Mouse (Mus musculus) layer of hippocampus, postnatal 25 days (tissue): Measurements from ENCODE around the gene Capn9. TPM values are rescaled to one million over a fixed set of nuclear protein-coding genes. Genes with fewer than 3 reads are reported as not detected.
A peak's percentile ranks its signal among the peaks of the same experiment; 100 is the strongest.

Experiments used
- DNase-seq, 2 experiments: peaks; one replicate each; pipeline ENCODE4 v3.0.0; 2022; ENCODE audit warnings: mixed read lengths in 2 of 2, low spot score in 1 of 2; ENCODE audit errors: extremely low spot score in 1 of 2
- total RNA-seq, 2 experiments: library from RNA; stranded (reverse); gene quantifications; 2 replicates each; pipeline ENCODE4 v1.2.3; 2021

The Capn9 gene
- total RNA-seq: under 1 TPM; 0.17 to 0.40 TPM

GRCm38 (mm10) chr8:124575811-124576210, at the start of gene Capn9:
Gene Capn9 (plus strand): TSS chr8:124576111.
- no peak for DNase-seq

DNA sequence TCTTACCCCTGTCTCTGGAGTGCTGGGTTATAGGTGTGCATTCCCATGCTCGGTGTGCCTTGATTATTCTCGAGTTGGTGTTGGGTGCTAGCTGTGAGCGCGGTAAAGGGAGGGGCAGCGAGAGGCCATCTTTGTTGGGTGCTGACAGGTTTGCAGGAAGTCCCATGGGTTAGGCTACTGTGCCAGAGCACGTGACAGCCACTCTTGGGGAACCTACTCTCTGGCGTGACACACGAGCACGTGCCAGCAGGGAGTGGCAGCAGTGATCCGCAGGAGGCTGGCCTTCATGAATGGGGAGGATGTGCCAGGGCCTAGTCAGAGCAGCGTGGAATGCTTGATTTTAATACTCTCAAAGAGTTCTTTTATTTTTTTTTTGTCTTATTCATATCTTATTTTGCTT, 49.6 kb upstream of the Capn9 start:
- no peak for DNase-seq

DNA sequence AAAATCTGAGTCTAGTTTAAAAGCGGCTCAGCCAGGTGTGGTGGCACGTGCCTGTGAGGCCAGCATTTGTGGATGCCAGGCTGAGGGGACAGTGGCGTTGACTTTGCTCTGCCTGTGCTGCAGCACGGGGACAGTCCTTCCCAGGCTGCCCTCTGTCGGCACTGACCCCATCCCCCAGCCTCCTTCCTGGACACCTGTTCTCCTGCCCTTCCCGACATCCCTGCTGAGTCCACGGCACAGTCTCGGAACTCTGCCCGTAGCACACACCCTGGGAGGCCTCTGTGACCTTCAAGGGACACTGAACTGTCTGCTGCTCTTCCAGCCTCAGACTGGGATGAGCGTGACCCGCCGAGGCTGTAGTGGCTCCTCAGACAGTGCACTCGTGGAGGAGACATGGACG, 45.8 kb upstream of the Capn9 start:
- DNase-seq: no peak

GRCm38 (mm10) chr8:124530556-124530955, 45.4 kb upstream of the Capn9 start:
- no peak for DNase-seq

GRCm38 (mm10) chr8:124530996-124531395, 44.9 kb upstream of the Capn9 start:
- DNase-seq: no peak

- no peak for DNase-seq
Measured at GRCm38 (mm10) chr8:124532626-124533025, 43.3 kb upstream of the Capn9 start.

DNA sequence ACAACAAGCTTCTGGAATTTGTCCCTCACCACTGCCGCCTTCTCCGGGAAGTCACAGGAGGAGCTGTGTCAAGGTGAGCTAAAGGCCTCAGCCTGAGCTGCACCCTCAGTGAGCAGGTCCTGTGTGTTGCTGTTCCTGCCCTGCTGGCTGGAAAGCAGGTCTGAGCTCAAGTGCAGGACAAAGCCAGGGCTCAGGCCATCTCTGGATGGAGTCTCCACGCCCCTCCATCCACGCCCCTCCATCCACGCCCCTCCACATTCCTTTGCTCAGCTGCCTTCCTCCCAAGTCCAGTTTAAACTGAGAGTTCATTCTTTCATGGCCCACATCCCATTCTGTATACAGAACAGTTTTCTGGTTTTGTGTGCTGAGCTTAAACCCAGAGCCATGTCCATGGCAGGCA, 40.5 kb upstream of the Capn9 start:
- no peak for DNase-seq

- DNase-seq: no peak
Measured at GRCm38 (mm10) chr8:124540906-124541305, 35.0 kb upstream of the Capn9 start.

DNA sequence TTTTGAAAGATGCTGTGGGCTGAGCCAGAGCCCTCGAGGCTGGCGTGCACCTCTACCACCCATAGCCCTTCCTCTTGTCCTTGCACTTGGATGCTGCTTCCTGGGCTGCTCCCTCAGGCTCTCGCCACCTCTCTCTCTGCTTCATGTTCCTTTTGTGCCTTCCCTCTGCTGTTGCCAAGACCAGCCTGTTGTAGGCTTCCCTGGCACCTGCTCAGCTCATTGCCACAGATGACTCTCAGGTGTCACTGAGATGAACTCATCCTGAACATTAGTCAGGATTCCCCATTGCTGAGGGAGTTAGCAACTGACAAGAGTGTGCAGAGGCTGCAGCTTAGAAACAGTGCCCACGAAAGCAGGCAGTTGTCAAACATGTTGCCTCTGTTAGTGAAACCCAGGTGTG, 33.9 kb upstream of the Capn9 start:
- DNase-seq: no peak

DNA sequence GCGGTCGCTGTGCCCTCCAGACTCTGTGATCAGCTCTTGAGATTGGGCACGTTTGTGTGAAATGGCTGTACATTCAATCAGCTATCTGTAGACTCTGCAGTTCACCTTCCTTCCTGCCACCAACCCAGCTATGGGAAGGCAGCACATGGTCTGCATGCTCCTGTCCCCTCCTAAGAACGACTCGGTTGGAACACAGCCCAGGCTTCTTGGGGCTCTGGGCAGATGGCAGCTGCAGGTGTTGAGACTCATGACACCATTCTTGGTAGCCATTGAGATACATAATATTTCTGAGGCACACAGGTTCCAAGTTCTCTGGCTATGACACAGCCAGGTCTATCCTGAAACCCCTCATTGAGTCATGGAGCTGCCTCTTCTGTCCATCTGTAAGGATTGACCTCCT, 32.6 kb upstream of the Capn9 start:
- no peak for DNase-seq

DNA sequence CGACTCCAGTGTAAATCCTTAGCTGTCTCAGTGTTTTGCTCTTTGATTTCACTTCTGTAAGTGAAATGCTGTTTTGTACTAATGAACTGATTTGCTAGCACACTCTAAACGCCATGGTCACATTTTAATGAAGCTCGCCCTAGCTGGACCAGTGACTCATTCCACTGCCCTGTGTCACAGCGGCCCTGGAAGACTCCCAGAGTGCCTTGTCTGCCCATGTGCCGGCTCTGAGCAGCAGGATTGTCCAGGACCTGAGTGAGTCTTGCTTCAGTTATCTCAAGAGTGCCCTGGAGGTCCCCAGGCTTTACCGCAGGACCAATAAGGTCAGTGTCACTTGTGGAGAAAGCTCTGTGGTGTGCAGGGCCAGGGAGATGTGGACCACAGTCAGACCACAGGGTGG, 29.5 kb upstream of the Capn9 start:
- DNase-seq: no peak

GRCm38 (mm10) chr8:124546815-124547214, 29.1 kb upstream of the Capn9 start:
- no peak for DNase-seq

DNA sequence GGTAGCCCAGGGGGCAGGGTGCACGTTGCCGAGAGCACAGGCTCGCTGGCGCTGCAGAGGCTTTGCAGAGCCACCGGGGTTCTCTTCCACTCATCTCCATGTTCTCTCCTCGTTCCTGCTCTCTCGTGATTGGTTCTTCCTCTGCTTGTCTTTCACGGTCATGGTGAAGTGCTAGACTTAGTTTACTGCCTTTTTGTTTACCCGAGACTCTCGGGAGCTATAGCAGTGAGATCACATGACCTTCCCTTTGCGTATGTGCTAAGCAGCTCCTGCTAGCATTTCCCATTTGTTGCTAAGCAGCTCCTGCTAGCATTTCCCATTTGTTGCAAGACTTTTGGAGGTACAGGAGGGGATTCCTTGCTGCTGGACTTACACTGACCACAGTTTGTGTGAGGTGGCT, 28.6 kb upstream of the Capn9 start:
- no peak for DNase-seq

GRCm38 (mm10) chr8:124548187-124548586, 27.7 kb upstream of the Capn9 start:
- DNase-seq: no peak

DNA sequence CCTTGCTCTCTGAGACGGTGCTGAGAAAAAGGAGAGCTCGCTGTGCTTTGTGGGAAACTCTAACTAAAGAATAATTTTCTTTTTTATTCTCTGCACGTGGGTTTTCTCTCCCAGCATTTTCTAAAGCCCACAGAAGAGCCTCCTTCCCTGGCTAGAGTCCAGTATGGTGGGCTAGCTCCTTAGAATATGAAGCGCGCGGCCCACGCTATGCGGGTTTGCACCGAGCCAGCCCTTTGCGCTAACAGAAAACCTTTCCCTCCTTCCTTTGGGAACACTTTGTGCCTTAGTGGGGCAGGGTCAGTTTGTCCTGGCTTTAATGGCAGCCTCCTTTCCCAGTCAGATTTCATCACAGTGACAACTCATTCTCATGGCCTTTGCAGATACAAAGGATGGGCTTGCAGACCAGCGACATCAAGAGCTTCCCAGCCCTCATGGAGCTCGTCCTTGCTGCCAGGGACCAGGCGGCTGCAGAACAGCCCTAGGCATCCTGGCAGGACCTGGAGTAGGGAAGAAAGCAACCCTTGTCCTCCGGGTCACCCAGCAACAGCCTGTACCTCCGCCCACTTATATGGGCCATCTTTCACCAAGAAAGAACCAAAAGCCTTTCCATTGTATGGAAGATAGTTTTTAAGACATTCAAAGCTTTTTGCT, 24.8 kb upstream of the Capn9 start:
- DNase-seq: no peak

DNA sequence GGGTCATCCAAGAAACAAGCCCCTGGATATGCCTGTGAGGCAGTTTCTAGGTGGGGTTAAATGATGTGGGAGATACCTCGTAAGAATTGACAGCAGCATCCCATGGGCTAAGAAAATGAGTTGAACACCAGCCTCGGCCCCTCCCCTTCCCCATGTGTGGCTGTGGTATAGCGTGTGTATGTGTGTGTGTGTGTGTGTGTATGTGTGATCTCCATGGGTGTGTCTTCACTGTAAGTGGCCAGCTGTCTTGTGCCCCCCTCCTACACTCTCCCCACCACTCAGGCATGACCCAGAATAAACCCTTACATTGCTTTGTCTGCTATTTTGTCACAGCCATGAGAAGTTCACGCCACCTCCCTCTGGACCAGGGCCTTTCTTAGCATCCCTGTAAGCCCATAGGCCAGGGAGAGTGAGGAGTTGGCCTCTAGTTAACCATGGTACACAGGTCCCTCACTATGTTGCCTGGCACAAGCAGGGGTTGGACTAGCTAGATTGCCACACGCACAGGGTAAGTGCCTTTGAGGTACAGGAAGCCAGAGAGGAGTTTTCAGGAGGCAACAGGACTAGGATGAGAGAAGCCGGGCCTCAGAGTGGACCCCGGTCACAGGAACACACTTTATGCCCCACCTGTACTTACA, 20.7 kb upstream of the Capn9 start:
- no peak for DNase-seq

DNA sequence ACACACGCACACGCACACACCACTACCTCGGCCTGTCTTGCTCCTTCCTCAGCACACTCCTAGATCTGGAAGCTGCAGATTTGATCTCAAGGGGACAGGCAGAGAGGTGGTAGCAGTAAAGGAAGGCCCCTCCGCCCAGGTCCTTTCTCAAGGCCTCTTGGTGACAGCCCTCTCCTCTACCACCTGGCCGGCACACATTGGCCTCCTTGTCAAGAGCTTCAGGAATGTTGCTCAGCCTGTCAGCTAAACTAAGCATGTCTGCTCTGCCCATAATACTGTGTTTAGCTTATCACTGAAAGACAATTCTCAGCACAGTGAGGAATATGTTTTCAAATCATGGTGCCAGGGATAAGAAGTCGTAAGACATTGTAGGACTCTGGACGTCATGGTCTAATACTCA, 19.7 kb upstream of the Capn9 start:
- no peak for DNase-seq

DNA sequence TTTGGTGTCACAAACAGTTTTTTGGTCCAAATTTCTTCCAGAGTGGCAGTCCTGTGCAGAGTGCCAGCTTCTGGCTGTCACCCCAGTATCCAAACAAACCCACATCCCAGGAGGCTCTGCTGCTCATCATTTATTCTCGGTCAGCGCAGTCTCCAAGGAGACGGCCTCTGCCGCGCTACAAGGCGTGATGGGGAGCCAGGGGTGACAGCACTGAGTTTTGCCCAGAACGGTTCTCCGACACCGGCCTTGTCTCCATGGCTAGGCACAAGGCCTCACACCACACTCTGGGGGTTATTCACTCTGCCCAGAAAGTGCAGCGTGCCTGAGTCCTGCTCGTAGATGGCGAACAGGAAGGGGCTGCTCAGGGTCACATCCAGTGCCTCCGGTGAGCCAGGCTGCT, 19.3 kb upstream of the Capn9 start:
- peak; percentile 42 to 48 for DNase-seq

- no peak for DNase-seq
Measured at GRCm38 (mm10) chr8:124557476-124557875, 18.4 kb upstream of the Capn9 start.

DNA sequence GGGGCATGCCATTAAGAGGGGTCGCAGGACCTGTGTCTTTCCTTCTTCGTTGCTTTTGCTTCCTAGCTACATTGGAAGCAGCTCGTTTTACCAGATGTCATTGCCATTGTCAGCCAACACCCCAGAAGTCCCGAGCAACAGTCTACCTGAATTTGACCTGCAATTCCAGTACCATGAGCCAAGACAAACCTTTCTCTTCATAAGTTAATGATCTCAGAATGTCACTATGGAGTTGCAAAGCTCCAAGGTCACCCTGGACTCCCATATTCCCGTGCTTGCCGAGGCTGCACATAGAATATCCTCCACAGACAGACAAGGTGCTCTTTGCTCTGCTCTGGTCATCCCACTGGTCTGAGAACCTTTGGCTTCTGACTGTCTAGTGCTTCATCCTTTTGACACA, 8.8 kb upstream of the Capn9 start:
- no peak for DNase-seq

DNA sequence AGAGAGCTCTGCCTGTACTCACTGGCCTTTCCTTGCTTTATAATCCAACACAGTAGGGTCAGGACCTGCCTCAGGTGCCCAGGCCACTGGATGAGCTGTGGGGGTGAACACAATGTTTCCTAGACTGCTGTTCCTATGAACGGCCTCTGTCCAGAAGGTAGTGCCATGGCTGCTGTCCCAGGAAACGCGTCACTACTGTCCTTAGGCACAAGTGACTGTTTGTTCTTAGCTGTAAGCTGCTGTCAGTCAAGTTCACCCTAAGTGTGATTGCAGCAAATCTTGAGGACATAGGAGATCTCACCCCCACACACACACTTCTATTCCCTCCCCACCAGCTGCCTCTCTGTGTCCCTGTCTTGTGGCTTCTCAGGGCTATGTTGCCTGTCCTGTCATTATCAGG, 8.3 kb upstream of the Capn9 start:
- DNase-seq: no peak

- DNase-seq: no peak
Measured at GRCm38 (mm10) chr8:124569100-124569499, 6.8 kb upstream of the Capn9 start.

DNA sequence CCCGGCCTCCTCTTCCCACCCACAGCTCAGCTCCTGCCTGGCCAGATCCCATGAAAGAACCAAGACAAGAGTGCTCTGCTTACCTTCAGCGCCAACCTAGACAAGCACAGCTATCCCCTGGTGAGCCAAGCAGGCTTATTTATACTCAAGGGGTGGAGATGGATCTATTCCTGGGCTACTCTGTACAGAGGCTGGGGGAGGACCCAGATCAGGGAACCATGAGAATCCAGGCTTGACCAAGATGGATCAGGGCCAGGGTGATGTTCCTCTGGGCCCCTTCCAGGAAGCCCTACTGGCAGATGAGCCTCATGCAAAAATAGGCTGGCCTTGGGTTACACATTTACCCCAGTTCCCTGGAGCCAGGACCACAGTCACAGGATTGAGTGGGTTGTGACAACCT, 6.3 kb upstream of the Capn9 start, which contains the start of gene Agt:
TSS of gene Agt (minus strand) at position 114 of the 400 bp plus-strand sequence.
- no peak for DNase-seq
